Mouse (Mus musculus) midbrain, postnatal 0 days (tissue): ENCODE measurements at regions not wholly inside any gene's neighbourhood (a gene's known extent, or its start where the extent isn't known, plus 50 kb on each side); places are given as distances from the start of the nearest gene placed in this dataset.

Experiments used
- ATAC-seq: fragments of 200-750 bp; cut with Nextera tagmentation; 2 replicates; pipeline ENCODE4 v1.8.0; 2017; ENCODE audit warnings: moderate number of reproducible peaks, mild to moderate bottlenecking, moderate TSS enrichment, moderate library complexity; ENCODE audit not compliant: low FRiP score
- DNase-seq: peaks from one replicate; pipeline ENCODE4 v3.0.0-alpha.2; 2015; ENCODE audit warnings: low spot score
- H3K27ac ChIP-seq: fragments of 300-500 bp; sonication (generic); 2 replicates; pipeline ENCODE4 v1.5.1; 2014; ENCODE audit warnings: low read depth, mild to moderate bottlenecking, low read length, mixed read lengths
- H3K27me3 ChIP-seq: fragments of 300-500 bp; sonication (generic); 2 replicates; pipeline ENCODE4 v1.6.1; 2014; ENCODE audit warnings: low read length, control low read depth, mixed read lengths; ENCODE audit not compliant: insufficient read depth
- H3K36me3 ChIP-seq: fragments of 300-500 bp; sonication (generic); 2 replicates; pipeline ENCODE4 v1.6.1; 2014; ENCODE audit warnings: low read length, control low read depth, mixed read lengths; ENCODE audit not compliant: insufficient read depth
- H3K4me1 ChIP-seq: fragments of 300-500 bp; sonication (generic); 2 replicates; pipeline ENCODE4 v1.6.1; 2014; ENCODE audit warnings: mild to moderate bottlenecking, control low read depth, antibody characterized with exemption, low read length, mixed read lengths; ENCODE audit not compliant: insufficient read depth
- H3K4me2 ChIP-seq: fragments of 300-500 bp; sonication (generic); 2 replicates; pipeline ENCODE4 v1.6.1; 2014; ENCODE audit warnings: low read depth, mild to moderate bottlenecking, low read length, mixed read lengths; ENCODE audit not compliant: poor library complexity, severe bottlenecking
- H3K4me3 ChIP-seq: fragments of 300-500 bp; sonication (generic); 2 replicates; pipeline ENCODE4 v1.5.1; 2014; ENCODE audit warnings: low read depth, mild to moderate bottlenecking, low read length, moderate library complexity
- H3K9ac ChIP-seq: fragments of 300-500 bp; sonication (generic); replicated peaks from 2 replicates; pipeline ENCODE4 v1.6.1; 2014; ENCODE audit warnings: mild to moderate bottlenecking, low read length, moderate library complexity, mixed read lengths; ENCODE audit not compliant: poor library complexity, severe bottlenecking
- H3K9me3 ChIP-seq: fragments of 300-500 bp; sonication (generic); 2 replicates; pipeline ENCODE4 v1.6.1; 2016; ENCODE audit warnings: low read length, control low read depth
- CTCF ChIP-seq: IDR thresholded peaks from 2 replicates; pipeline ENCODE4 v1.5.1; 2016; ENCODE audit warnings: antibody characterized with exemption, mild to moderate bottlenecking
- WGBS: fragments of 180-500 bp; shearing (Covaris S2); extraction: QIAGEN DNeasy Blood & Tissue Kit; methylation state at CpG from one replicate; pipeline ENCODE4 v1.1.7; 2014; 5-methylcytosine and 5-hydroxymethylcytosine counted together

GRCm38 (mm10) chr12:112309781-112310180 is 163.8 kb downstream of the Kif26a start:
- no peak overlapping the region for H3K27ac ChIP-seq
- TF ChIP-seq CTCF = peak; percentile 68
- H3K36me3 ChIP-seq = no peaks in the 10 kb centered on the region
- H3K4me2 ChIP-seq = no peak overlapping the region
- ATAC-seq (no peak), DNase-seq (no peak)
- H3K4me1 ChIP-seq = peaks cover 14% of the 10 kb centered on the region
- H3K4me3 ChIP-seq = no peak overlapping the region
- no peaks in the 10 kb centered on the region for H3K9me3 ChIP-seq
- H3K27me3 ChIP-seq = no peaks in the 10 kb centered on the region
- H3K9ac ChIP-seq = no peak overlapping the region
- 75% methylated on average over 9 of the region's 10 CpGs for WGBS

DNA sequence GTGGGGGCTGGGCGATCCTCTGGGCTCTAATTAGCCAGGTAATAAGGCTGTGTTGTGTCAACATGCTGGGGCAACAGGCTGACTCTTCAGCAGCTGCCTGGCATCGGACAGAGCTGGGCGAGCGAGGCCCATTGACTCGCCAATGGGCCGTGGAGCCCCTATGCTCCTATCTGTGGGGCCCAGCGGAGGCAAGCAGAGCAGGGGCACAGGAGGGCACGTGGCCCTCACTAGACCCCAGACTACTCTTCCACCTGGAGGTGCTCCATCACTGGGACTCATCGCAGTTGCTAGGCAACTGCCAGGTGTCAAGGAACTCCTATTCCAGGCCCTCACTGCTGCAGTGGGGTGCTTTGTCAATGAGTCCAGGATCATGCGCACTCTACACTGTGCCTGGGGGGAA is 164.7 kb downstream of the Kif26a start:
- no peak overlapping the region for H3K4me3 ChIP-seq
- H3K4me2 ChIP-seq = no peak overlapping the region
- WGBS = 80% methylated on average over 10 of the region's 10 CpGs
- H3K27me3 ChIP-seq = no peaks in the 10 kb centered on the region
- peaks cover 11% of the 10 kb centered on the region for H3K4me1 ChIP-seq
- TF ChIP-seq CTCF = no peak
- no peak overlapping the region for H3K27ac ChIP-seq
- no peaks in the 10 kb centered on the region for H3K9me3 ChIP-seq
- H3K9ac ChIP-seq = no peak overlapping the region
- no peak for DNase-seq
- H3K36me3 ChIP-seq = no peaks in the 10 kb centered on the region
- 0 out of 2 replicates have a peak, but pooled peaks have one; percentile 31 for ATAC-seq

GRCm38 (mm10) chr12:112314781-112315180 is 168.8 kb downstream of the Kif26a start:
- DNase-seq = no peak
- H3K36me3 ChIP-seq = no peaks in the 10 kb centered on the region
- no peak for TF ChIP-seq CTCF
- H3K27ac ChIP-seq = no peak overlapping the region
- no peak for ATAC-seq
- H3K4me2 ChIP-seq = no peak overlapping the region
- H3K27me3 ChIP-seq = no peaks in the 10 kb centered on the region
- H3K4me1 ChIP-seq = peaks cover 11% of the 10 kb centered on the region; the same call in 1 of the 2 replicates
- H3K9ac ChIP-seq = no peak overlapping the region
- WGBS = 85% methylated on average over 5 of the region's 5 CpGs
- H3K9me3 ChIP-seq = no peaks in the 10 kb centered on the region
- H3K4me3 ChIP-seq = no peak overlapping the region

- Histone ChIP-seq H3K9me3 (no peaks in the 10 kb centered on the region), H3K4me1 (no peaks in the 10 kb centered on the region), H3K27me3 (no peaks in the 10 kb centered on the region), H3K27ac (no peak overlapping the region), H3K4me2 (no peak overlapping the region), H3K9ac (no peak overlapping the region), H3K4me3 (no peak overlapping the region), H3K36me3 (no peaks in the 10 kb centered on the region)
- ATAC-seq (no peak), DNase-seq (no peak)
- WGBS = 89% methylated on average over 9 of the region's 9 CpGs
- TF ChIP-seq CTCF = no peak
Observed at GRCm38 (mm10) chr12:112317191-112317590, 171.2 kb downstream of the Kif26a start.

- no peak for ATAC-seq
- H3K4me1 ChIP-seq = no peaks in the 10 kb centered on the region
- H3K4me2 ChIP-seq = no peak overlapping the region
- H3K36me3 ChIP-seq = no peaks in the 10 kb centered on the region
- no peak for DNase-seq
- no peak for TF ChIP-seq CTCF
- H3K4me3 ChIP-seq = no peak overlapping the region
- H3K9me3 ChIP-seq = no peaks in the 10 kb centered on the region
- no peaks in the 10 kb centered on the region for H3K27me3 ChIP-seq
- 78% methylated on average over 5 of the region's 5 CpGs for WGBS
- no peak overlapping the region for H3K9ac ChIP-seq
- no peak overlapping the region for H3K27ac ChIP-seq
Observed at GRCm38 (mm10) chr12:112318461-112318860, 170.8 kb upstream of the A530016L24Rik start.

GRCm38 (mm10) chr12:112322196-112322595 is 167.1 kb upstream of the A530016L24Rik start:
- no peak overlapping the region for H3K4me2 ChIP-seq
- no peak for TF ChIP-seq CTCF
- DNase-seq = no peak
- no peak overlapping the region for H3K27ac ChIP-seq
- no peaks in the 10 kb centered on the region for H3K27me3 ChIP-seq
- ATAC-seq = no peak
- no peaks in the 10 kb centered on the region for H3K9me3 ChIP-seq
- 84% methylated on average over 2 of the region's 2 CpGs for WGBS
- no peaks in the 10 kb centered on the region for H3K4me1 ChIP-seq
- no peak overlapping the region for H3K9ac ChIP-seq
- no peak overlapping the region for H3K4me3 ChIP-seq
- H3K36me3 ChIP-seq = no peaks in the 10 kb centered on the region
